Mouse (Mus musculus) lung, postnatal 0 days (tissue): Measurements from ENCODE around the gene Cntnap4.

ENCODE experiments used
- CTCF ChIP-seq: IDR thresholded peaks from 2 replicates; pipeline ENCODE4 v1.5.1; 2016; ENCODE audit warnings: antibody characterized with exemption, mild to moderate bottlenecking
- EP300 ChIP-seq: IDR thresholded peaks from 2 replicates; pipeline ENCODE4 v1.6.1; 2016; ENCODE audit warnings: antibody characterized with exemption, mild to moderate bottlenecking, control low read depth

DNA sequence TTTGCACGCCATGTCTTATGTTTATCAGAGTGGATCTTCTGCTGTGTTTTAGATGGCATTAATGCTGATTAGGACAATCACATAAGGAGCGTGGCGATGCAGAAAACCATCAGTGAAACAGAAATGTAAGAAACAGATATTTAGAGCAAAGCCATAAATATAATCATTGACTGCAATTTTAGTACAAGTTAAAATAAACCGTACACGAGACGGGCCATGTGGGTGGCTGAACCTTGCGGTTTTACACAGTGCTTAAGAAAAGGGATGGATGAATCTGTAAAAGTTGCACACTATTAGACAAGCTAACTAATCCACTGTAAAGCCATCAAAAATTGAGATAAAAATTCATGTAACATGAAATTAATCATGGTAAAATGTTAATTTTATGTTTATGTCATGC, 58.9 kb downstream of the Cntnap4 start:
- TF ChIP-seq EP300 (no peak), CTCF (no peak)
